Mouse (Mus musculus) erythroblast, embryonic 14.5 days (primary cell): ENCODE measurements around the gene Slco2a1.

ENCODE experiments used
- GATA1 ChIP-seq: IDR thresholded peaks from 2 replicates; pipeline ENCODE4 v1.6.1; 2012; ENCODE audit warnings: low read length, inconsistent platforms, mixed read lengths
- TAL1 ChIP-seq: IDR thresholded peaks from 3 replicates; pipeline ENCODE4 v1.6.1; 2012; ENCODE audit warnings: low read length, inconsistent platforms, mixed read lengths

DNA sequence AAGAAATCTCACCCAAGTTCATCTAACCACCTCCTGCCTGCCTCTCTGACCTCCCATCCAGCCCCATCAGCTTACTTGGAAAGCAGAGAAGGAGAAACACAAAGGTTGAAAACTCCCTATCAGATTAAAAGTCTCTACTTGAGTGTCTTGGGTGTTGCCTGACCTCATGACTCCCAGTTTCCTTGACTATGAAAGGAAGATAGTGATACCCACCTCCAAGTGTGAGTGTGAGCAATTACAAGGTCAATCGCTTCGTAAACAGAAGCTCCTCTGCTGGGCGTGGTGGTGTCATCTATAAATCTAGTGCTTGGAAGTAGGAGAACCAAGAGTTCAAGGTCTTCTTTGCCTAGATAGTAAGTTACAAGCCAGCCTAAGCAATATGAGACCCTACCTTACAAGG lies 91.7 kb downstream of the Slco2a1 start:
- TF ChIP-seq TAL1 (no peak), GATA1 (no peak)
